Mouse (Mus musculus): Measurements from ENCODE around the gene Rap1gap. TPM values are rescaled to one million over a fixed set of nuclear protein-coding genes. Genes with fewer than 3 reads are reported as not detected.

Rap1gap gene
- polyA plus RNA-seq, 1 experiment from 2014 or later, result 8.7 TPM

DNA sequence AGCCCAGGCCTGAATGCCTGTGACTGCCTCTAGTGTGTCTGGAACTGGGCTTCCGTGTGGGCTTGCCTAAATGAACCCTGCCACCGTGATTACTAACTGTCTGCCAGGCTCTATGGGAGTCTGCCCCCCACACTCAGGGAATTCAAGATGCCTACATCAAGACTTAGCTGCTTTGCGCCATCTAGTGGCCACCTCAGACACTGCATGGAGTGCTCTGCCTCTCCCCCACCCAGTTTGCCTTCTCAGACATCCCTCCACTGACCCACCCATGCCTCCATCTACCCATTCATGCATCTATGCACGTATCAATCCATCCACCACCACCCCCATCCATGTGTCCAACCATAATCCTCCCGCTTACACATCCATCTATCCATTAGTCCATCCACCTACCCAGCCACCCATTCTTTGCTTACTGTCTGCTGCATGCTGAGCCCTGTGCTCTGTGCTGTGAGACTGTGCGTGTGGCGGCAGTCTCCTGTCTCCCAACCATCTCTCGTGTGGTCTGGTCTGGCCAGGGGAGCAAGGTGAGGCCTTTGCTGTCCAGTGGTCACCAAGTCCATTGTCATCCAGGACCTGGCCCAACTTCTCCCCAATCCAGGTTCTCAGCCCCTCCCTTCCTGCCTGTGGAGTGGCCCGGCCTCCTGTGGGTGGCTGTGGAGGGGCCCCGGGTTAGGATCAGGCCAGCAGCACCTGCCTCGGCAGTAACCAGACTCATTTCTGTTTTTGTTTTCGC lies 58.3 kb downstream of the Rap1gap start:
- WGBS, result 22% methylated on average over 12 of the region's 12 CpGs
- H3K4me2 ChIP-seq (ENCODE audit: low read depth, low read length), result no peak overlapping the region
- peaks cover 22% of the 10 kb centered on the region for H3K27me3 ChIP-seq (ENCODE audit: control insufficient read depth, insufficient read depth, low read depth, low read length)
- no peak overlapping the region for H3K9ac ChIP-seq (ENCODE audit: low read length)
- H3K36me3 ChIP-seq (ENCODE audit: control insufficient read depth, insufficient read depth, low read length), result no peaks in the 10 kb centered on the region
- H3K4me3 ChIP-seq (ENCODE audit: low read length), result no peak overlapping the region
- peaks cover 9% of the 10 kb centered on the region for H3K4me1 ChIP-seq (replicated peaks; ENCODE audit: control insufficient read depth, insufficient read depth, low read length)
- no peaks in the 10 kb centered on the region for H3K9me3 ChIP-seq (ENCODE audit: control insufficient read depth, low read length)
- ATAC-seq (ENCODE audit: low read depth), result no peak
- H3K27ac ChIP-seq (ENCODE audit: low read length), result no peak overlapping the region

GRCm38 (mm10) chr4:137723527-137723926 lies 59.0 kb downstream of the Rap1gap start:
- ATAC-seq (ENCODE audit: low read depth), result no peak
- no peaks in the 10 kb centered on the region for H3K36me3 ChIP-seq (ENCODE audit: control insufficient read depth, insufficient read depth, low read length)
- peaks cover 10% of the 10 kb centered on the region for H3K4me1 ChIP-seq (replicated peaks; ENCODE audit: control insufficient read depth, insufficient read depth, low read length)
- no peak overlapping the region for H3K4me3 ChIP-seq (ENCODE audit: low read length)
- no peak overlapping the region for H3K9ac ChIP-seq (ENCODE audit: low read length)
- 32% methylated on average over 25 of the region's 25 CpGs for WGBS
- H3K27me3 ChIP-seq (ENCODE audit: control insufficient read depth, insufficient read depth, low read depth, low read length), result peaks cover 28% of the 10 kb centered on the region
- no peak overlapping the region for H3K27ac ChIP-seq (ENCODE audit: low read length)
- H3K9me3 ChIP-seq (ENCODE audit: control insufficient read depth, low read length), result no peaks in the 10 kb centered on the region
- peak overlapping the region; percentile 16 for H3K4me2 ChIP-seq (ENCODE audit: low read depth, low read length)

DNA sequence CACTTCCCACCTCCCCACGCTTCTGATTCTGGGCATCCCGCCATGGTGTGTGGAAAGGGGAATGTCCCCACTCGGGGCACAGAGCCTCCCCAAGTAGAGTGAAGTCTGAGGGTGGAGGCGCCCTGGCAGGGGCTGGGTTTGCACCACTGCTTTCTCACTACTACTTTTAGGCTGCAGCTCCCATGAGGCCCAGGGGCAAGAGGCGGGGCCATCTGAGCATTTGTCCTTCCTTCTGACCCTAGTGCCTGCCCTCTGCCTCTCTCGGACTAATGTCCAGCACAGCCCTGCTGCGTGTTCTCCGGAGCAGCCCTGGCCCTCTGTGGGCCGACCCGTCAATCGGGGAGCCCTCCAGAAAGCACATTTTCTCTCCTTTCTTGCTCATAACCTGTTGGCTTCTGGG lies 59.7 kb downstream of the Rap1gap start:
- WGBS, result 38% methylated on average over 11 of the region's 11 CpGs
- H3K36me3 ChIP-seq (ENCODE audit: control insufficient read depth, insufficient read depth, low read length), result no peaks in the 10 kb centered on the region
- ATAC-seq (ENCODE audit: low read depth), result no peak
- H3K9me3 ChIP-seq (ENCODE audit: control insufficient read depth, low read length), result no peaks in the 10 kb centered on the region
- peaks cover 12% of the 10 kb centered on the region for H3K4me1 ChIP-seq (replicated peaks; ENCODE audit: control insufficient read depth, insufficient read depth, low read length)
- no peak overlapping the region for H3K4me2 ChIP-seq (ENCODE audit: low read depth, low read length)
- peaks cover 34% of the 10 kb centered on the region for H3K27me3 ChIP-seq (ENCODE audit: control insufficient read depth, insufficient read depth, low read depth, low read length)
- no peak overlapping the region for H3K9ac ChIP-seq (ENCODE audit: low read length)
- no peak overlapping the region for H3K27ac ChIP-seq (ENCODE audit: low read length)
- no peak overlapping the region for H3K4me3 ChIP-seq (ENCODE audit: low read length)

DNA sequence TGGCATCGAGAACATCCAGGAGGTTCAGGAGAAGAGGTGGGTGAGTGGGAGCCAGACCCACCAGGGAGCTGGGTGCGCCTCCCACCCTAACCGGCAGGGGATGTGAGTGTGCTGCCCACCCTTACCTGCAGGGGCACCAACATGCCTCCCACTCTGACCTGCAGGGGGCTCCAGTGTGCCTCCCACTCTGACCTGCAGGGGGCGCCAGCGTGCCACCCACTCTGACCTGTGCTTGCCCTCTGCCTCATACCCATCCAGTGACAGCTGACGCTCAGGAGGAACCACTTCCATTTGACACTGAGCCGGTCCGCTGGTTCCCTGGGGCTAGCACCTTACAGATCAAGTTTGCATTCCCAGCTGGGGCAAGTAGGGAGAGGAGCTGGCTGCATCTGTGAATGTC lies 60.2 kb downstream of the Rap1gap start:
- 38% methylated on average over 8 of the region's 8 CpGs for WGBS
- no peaks in the 10 kb centered on the region for H3K36me3 ChIP-seq (ENCODE audit: control insufficient read depth, insufficient read depth, low read length)
- H3K9ac ChIP-seq (ENCODE audit: low read length), result no peak overlapping the region
- H3K9me3 ChIP-seq (ENCODE audit: control insufficient read depth, low read length), result no peaks in the 10 kb centered on the region
- no peak overlapping the region for H3K4me3 ChIP-seq (ENCODE audit: low read length)
- peaks cover 10% of the 10 kb centered on the region for H3K4me1 ChIP-seq (replicated peaks; ENCODE audit: control insufficient read depth, insufficient read depth, low read length)
- no peak for ATAC-seq (ENCODE audit: low read depth)
- peaks cover 40% of the 10 kb centered on the region for H3K27me3 ChIP-seq (ENCODE audit: control insufficient read depth, insufficient read depth, low read depth, low read length)
- H3K27ac ChIP-seq (ENCODE audit: low read length), result no peak overlapping the region
- H3K4me2 ChIP-seq (ENCODE audit: low read depth, low read length), result no peak overlapping the region

DNA sequence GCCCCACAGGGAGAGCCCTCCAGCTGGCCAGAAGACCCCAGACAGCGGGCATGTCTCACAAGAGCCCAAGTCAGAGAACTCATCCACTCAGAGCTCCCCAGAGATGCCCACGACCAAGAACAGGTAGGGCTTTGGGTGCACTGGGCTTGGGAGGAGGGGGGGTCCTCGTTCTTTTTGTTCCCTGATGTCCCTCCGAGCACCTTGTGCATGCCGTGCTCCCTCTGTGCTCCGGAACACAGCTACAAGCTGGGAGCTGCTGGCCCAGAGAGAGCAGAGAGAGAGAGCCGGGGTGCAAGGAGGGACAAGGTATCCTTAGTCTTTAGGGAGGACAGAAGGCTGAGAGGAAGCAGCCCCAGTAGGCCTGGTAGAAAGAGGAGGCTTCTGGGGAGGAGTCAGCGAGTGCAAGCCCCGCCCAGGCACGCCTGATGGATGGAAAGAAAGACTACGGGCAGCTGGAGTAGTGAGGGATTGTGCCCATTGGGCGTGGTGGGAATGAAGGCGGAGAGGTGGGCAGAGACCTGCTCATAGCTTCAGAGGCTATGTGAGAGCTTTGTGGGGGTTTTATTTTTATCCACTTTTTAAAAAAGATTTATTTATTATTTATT lies 61.1 kb downstream of the Rap1gap start:
- Histone ChIP-seq H3K4me2 (ENCODE audit: low read depth, low read length) (no peak overlapping the region), H3K27me3 (ENCODE audit: control insufficient read depth, insufficient read depth, low read depth, low read length) (peaks cover 39% of the 10 kb centered on the region), H3K4me1 (replicated peaks; ENCODE audit: control insufficient read depth, insufficient read depth, low read length) (peaks cover 10% of the 10 kb centered on the region), H3K4me3 (ENCODE audit: low read length) (no peak overlapping the region), H3K9ac (ENCODE audit: low read length) (no peak overlapping the region), H3K9me3 (ENCODE audit: control insufficient read depth, low read length) (no peaks in the 10 kb centered on the region), H3K27ac (ENCODE audit: low read length) (no peak overlapping the region), H3K36me3 (ENCODE audit: control insufficient read depth, insufficient read depth, low read length) (no peaks in the 10 kb centered on the region)
- WGBS, result 70% methylated on average over 13 of the region's 13 CpGs
- ATAC-seq (ENCODE audit: low read depth), result no peak

DNA sequence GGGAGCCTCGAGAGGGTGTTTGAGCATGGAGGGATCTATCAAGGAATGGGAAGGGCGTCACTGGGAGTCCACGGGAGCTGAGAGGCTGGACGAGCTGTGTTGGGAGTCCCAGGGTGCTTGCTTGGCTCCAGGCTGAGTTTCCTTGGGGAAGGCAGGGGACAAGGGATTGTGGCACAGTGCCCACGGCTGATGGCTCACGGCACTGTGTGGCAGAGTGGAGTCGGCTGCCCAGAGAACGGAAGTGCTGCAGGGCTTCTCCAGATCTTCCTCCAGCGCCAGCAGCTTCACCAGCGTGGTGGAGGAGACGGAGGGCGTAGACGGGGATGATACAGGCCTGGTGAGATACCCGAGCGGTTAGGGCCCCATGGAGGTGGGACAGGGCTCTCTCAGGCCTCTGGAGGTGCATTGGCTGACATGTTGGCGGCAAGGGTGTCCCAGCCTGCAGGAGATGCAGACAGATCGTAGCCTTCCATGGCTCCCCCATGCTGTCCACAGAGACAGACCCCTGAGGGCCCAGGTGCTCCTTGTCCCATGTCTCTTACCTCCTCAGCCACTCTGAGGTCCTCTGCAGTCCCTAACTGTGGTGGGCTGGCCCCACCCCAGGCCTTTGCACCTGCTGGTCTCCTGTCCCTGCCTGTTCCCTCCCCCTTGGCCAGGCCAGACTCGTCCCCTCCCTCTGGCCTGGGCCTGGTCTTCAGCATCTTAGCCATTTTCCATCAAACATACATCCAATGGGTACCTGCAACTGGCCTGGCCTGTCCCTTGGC lies 62.4 kb downstream of the Rap1gap start:
- Histone ChIP-seq H3K4me2 (ENCODE audit: low read depth, low read length) (no peak overlapping the region), H3K27ac (ENCODE audit: low read length) (no peak overlapping the region), H3K9me3 (ENCODE audit: control insufficient read depth, low read length) (no peaks in the 10 kb centered on the region), H3K4me3 (ENCODE audit: low read length) (no peak overlapping the region), H3K9ac (ENCODE audit: low read length) (no peak overlapping the region), H3K27me3 (ENCODE audit: control insufficient read depth, insufficient read depth, low read depth, low read length) (peaks cover 39% of the 10 kb centered on the region), H3K36me3 (ENCODE audit: control insufficient read depth, insufficient read depth, low read length) (no peaks in the 10 kb centered on the region), H3K4me1 (replicated peaks; ENCODE audit: control insufficient read depth, insufficient read depth, low read length) (peaks cover 10% of the 10 kb centered on the region)
- no peak for ATAC-seq (ENCODE audit: low read depth)
- 69% methylated on average over 18 of the region's 18 CpGs for WGBS

DNA sequence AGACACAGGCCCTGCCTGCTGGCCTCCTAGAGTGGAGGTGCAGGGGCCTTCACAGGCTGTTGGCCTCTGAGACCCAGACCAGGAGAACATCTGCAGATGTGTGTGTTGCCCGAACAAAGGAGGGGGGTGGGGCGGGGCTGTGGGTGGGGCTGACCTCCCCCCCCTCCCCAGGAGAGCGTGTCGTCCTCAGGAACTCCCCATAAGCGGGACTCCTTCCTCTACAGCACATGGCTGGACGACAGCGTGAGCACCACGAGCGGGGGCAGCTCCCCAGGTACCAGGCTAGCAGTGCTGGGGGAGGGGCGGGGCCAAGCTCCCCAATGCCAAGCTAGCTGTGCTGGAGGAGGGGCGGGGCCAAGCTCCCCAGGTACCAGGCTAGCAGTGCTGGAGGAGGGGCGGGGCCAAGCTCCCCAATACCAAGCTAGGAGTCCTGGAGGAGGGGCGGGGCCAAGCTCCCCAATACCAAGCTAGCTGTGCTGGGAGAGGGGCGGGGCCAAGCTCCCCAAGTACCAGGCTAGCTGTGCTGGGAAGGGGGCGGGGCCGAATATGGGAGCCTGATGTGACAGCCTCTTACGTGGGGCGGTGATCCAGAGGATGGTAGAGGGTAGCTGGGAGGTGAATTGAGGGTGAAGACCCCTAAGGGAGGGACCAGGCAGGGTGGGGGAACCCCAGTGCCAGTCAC lies 63.1 kb downstream of the Rap1gap start:
- H3K4me3 ChIP-seq (ENCODE audit: low read length), result no peak overlapping the region
- H3K9ac ChIP-seq (ENCODE audit: low read length), result no peak overlapping the region
- no peak overlapping the region for H3K4me2 ChIP-seq (ENCODE audit: low read depth, low read length)
- 9% methylated on average over 15 of the region's 18 CpGs for WGBS
- peaks cover 10% of the 10 kb centered on the region for H3K4me1 ChIP-seq (replicated peaks; ENCODE audit: control insufficient read depth, insufficient read depth, low read length)
- peak; percentile 16 for ATAC-seq (ENCODE audit: low read depth)
- peaks cover 39% of the 10 kb centered on the region for H3K27me3 ChIP-seq (ENCODE audit: control insufficient read depth, insufficient read depth, low read depth, low read length)
- no peaks in the 10 kb centered on the region for H3K9me3 ChIP-seq (ENCODE audit: control insufficient read depth, low read length)
- H3K36me3 ChIP-seq (ENCODE audit: control insufficient read depth, insufficient read depth, low read length), result no peaks in the 10 kb centered on the region
- H3K27ac ChIP-seq (ENCODE audit: low read length), result no peak overlapping the region

DNA sequence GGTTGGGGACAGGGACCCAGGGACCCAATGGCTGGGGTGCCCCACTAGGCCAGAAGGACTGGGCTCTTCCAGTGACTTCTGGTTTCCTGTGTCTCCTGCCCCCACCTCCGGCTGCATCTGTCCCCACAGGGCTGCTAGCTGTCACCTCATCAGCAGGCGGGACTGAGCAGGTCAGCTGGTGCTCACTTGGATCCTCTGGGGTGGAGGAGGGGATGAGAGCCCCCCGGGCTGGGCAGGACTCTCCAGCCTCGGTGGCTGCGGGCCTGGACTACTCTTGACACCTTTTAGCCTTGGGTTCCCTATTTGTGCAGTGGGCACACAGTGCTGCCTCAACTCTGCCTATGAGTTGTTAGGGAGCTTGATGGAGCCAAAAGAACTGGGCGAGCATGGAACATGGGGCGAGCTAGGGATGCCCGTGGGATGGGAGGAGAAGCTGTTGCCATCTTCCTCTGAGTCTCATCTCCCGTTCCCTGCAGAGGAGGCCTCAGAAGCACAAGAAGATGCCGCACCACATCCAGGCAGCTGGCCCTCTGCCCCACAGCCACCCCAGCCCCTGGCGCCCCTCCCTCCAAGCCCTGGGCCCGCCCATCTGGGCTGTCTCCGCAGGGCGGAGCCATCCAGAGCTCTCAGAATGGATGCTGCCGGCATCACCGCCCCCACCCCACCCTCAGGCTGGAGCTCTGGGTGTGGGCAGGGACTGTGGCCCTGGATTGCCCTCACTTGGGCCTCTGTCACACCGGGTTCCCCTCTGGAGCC lies 64.1 kb downstream of the Rap1gap start:
- Histone ChIP-seq H3K36me3 (ENCODE audit: control insufficient read depth, insufficient read depth, low read length) (no peaks in the 10 kb centered on the region), H3K27ac (ENCODE audit: low read length) (no peak overlapping the region), H3K9ac (ENCODE audit: low read length) (no peak overlapping the region), H3K4me1 (replicated peaks; ENCODE audit: control insufficient read depth, insufficient read depth, low read length) (peaks cover 10% of the 10 kb centered on the region), H3K9me3 (ENCODE audit: control insufficient read depth, low read length) (no peaks in the 10 kb centered on the region), H3K4me2 (ENCODE audit: low read depth, low read length) (peak overlapping the region; percentile 32), H3K4me3 (ENCODE audit: low read length) (no peak overlapping the region), H3K27me3 (ENCODE audit: control insufficient read depth, insufficient read depth, low read depth, low read length) (peaks cover 34% of the 10 kb centered on the region)
- 8% methylated on average over 17 of the region's 17 CpGs for WGBS
- no peak for ATAC-seq (ENCODE audit: low read depth)

All from lung, embryonic 16.5 days (tissue).